Mouse (Mus musculus) ovary, postnatal 14 days (tissue): ENCODE measurements at regions not wholly inside any gene's neighbourhood (a gene's known extent, or its start where the extent isn't known, plus 50 kb on each side); places are given as distances from the start of the nearest gene placed in this dataset.
"Not testable (repeated sequence)": the region's sequence is repeated elsewhere in the genome, so short reads cannot be mapped to it uniquely, and the experiment has no call there.

ENCODE experiments used
- DNase-seq: peaks from one replicate; pipeline ENCODE4 v3.0.0; 2022; ENCODE audit warnings: low spot score

- no peak for DNase-seq
These were observed 227.0 kb upstream of the Zfp703 start for GRCm38 (mm10) chr8:26750120-26750519.

GRCm38 (mm10) chr8:26751651-26752050 lies 225.5 kb upstream of the Zfp703 start:
- no peak for DNase-seq

- DNase-seq, result no peak
These were observed 220.7 kb upstream of the Zfp703 start for GRCm38 (mm10) chr8:26756452-26756851.

- DNase-seq, result no peak
These were observed 216.4 kb upstream of the Zfp703 start for GRCm38 (mm10) chr8:26760726-26761125.

GRCm38 (mm10) chr8:26762942-26763778 lies 214.0 kb upstream of the Zfp703 start:
- no peak for DNase-seq

- DNase-seq, result no peak
These were observed 208.5 kb upstream of the Zfp703 start for GRCm38 (mm10) chr8:26768474-26769229.

GRCm38 (mm10) chr8:26770424-26770886 lies 206.7 kb upstream of the Zfp703 start:
- no peak for DNase-seq

- no peak for DNase-seq
These were observed 198.1 kb upstream of the Zfp703 start for GRCm38 (mm10) chr8:26778917-26779537.

GRCm38 (mm10) chr8:26780515-26780914 lies 196.6 kb upstream of the Zfp703 start:
- DNase-seq, result no peak

GRCm38 (mm10) chr8:26782936-26783335 lies 194.2 kb upstream of the Zfp703 start:
- DNase-seq, result not testable (repeated sequence)

- no peak for DNase-seq
These were observed 192.7 kb upstream of the Zfp703 start for GRCm38 (mm10) chr8:26784381-26784780.

GRCm38 (mm10) chr8:26791795-26792194 lies 185.3 kb upstream of the Zfp703 start:
- no peak for DNase-seq

GRCm38 (mm10) chr8:26793606-26794292 lies 183.4 kb upstream of the Zfp703 start:
- DNase-seq, result no peak

GRCm38 (mm10) chr8:26794411-26794810 lies 182.7 kb upstream of the Zfp703 start:
- DNase-seq, result no peak

- no peak for DNase-seq
These were observed 181.5 kb upstream of the Zfp703 start for GRCm38 (mm10) chr8:26795616-26796015.

GRCm38 (mm10) chr8:26799814-26800213 lies 177.3 kb upstream of the Zfp703 start:
- no peak for DNase-seq

- no peak for DNase-seq
These were observed 173.0 kb upstream of the Zfp703 start for GRCm38 (mm10) chr8:26804089-26804488.

GRCm38 (mm10) chr8:26804901-26805341 lies 172.2 kb upstream of the Zfp703 start:
- no peak for DNase-seq

- no peak for DNase-seq
These were observed 171.7 kb upstream of the Zfp703 start for GRCm38 (mm10) chr8:26805371-26805821.

- DNase-seq, result no peak
These were observed 168.9 kb upstream of the Zfp703 start for GRCm38 (mm10) chr8:26808111-26808651.

GRCm38 (mm10) chr8:26808771-26809170 lies 168.4 kb upstream of the Zfp703 start:
- DNase-seq, result no peak

- DNase-seq, result no peak
These were observed 167.2 kb upstream of the Zfp703 start for GRCm38 (mm10) chr8:26809943-26810342.
